Mouse (Mus musculus): ENCODE measurements around the gene Itga7. TPM values are rescaled to one million over a fixed set of nuclear protein-coding genes. Genes with fewer than 3 reads are reported as not detected.

Gene Itga7
- polyA plus RNA-seq, 1 experiment = 14.5 TPM

- no peak for TF ChIP-seq POLR2A (IDR thresholded peaks at IDR 0.05; ENCODE audit: control insufficient read depth, extremely low read depth, insufficient read depth, low read length, poor library complexity)
- no peak for TF ChIP-seq CTCF (IDR thresholded peaks at IDR 0.05; ENCODE audit: borderline replicate concordance, control insufficient read depth, extremely low read depth, insufficient read depth, low read length, poor library complexity)
- DNase-seq = no peak
- no peak overlapping the region for H3K4me3 ChIP-seq (ENCODE audit: control insufficient read depth, insufficient read depth, low read length)
- H3K27me3 ChIP-seq (ENCODE audit: control insufficient read depth, insufficient read depth, low read length) = peaks cover 18% of the 10 kb centered on the region
- 83% methylated on average over 7 of the region's 7 CpGs for WGBS
- H3K36me3 ChIP-seq (ENCODE audit: control insufficient read depth, insufficient read depth, low read length) = no peaks in the 10 kb centered on the region
- peaks cover 6% of the 10 kb centered on the region for H3K4me1 ChIP-seq (replicated peaks; ENCODE audit: control insufficient read depth, insufficient read depth, low read length)
- H3K27ac ChIP-seq (ENCODE audit: control insufficient read depth, insufficient read depth, low read length) = no peak overlapping the region
Measured at GRCm38 (mm10) chr10:128929638-128930378, 3.8 kb upstream of the Itga7 start.

- TF ChIP-seq CTCF (IDR thresholded peaks at IDR 0.05; ENCODE audit: borderline replicate concordance, control insufficient read depth, extremely low read depth, insufficient read depth, low read length, poor library complexity) (no peak), POLR2A (IDR thresholded peaks at IDR 0.05; ENCODE audit: control insufficient read depth, extremely low read depth, insufficient read depth, low read length, poor library complexity) (no peak)
- no peaks in the 10 kb centered on the region for H3K36me3 ChIP-seq (ENCODE audit: control insufficient read depth, insufficient read depth, low read length)
- no peak overlapping the region for H3K4me3 ChIP-seq (ENCODE audit: control insufficient read depth, insufficient read depth, low read length)
- no peak for DNase-seq
- peaks cover 18% of the 10 kb centered on the region for H3K27me3 ChIP-seq (ENCODE audit: control insufficient read depth, insufficient read depth, low read length)
- peaks cover 6% of the 10 kb centered on the region for H3K4me1 ChIP-seq (replicated peaks; ENCODE audit: control insufficient read depth, insufficient read depth, low read length)
- 59% methylated on average over 2 of the region's 2 CpGs for WGBS
- H3K27ac ChIP-seq (ENCODE audit: control insufficient read depth, insufficient read depth, low read length) = no peak overlapping the region
Measured at GRCm38 (mm10) chr10:128931441-128931840, 2.2 kb upstream of the Itga7 start.

GRCm38 (mm10) chr10:128933976-128934721 lies 531 bp downstream of the Itga7 start:
- TF ChIP-seq POLR2A (IDR thresholded peaks at IDR 0.05; ENCODE audit: control insufficient read depth, extremely low read depth, insufficient read depth, low read length, poor library complexity) (no peak), CTCF (IDR thresholded peaks at IDR 0.05; ENCODE audit: borderline replicate concordance, control insufficient read depth, extremely low read depth, insufficient read depth, low read length, poor library complexity) (no peak)
- peaks cover 18% of the 10 kb centered on the region for H3K27me3 ChIP-seq (ENCODE audit: control insufficient read depth, insufficient read depth, low read length)
- WGBS = 11% methylated on average over 21 of the region's 21 CpGs
- H3K4me3 ChIP-seq (ENCODE audit: control insufficient read depth, insufficient read depth, low read length) = no peak overlapping the region
- H3K4me1 ChIP-seq (replicated peaks; ENCODE audit: control insufficient read depth, insufficient read depth, low read length) = peaks cover 6% of the 10 kb centered on the region
- no peaks in the 10 kb centered on the region for H3K36me3 ChIP-seq (ENCODE audit: control insufficient read depth, insufficient read depth, low read length)
- H3K27ac ChIP-seq (ENCODE audit: control insufficient read depth, insufficient read depth, low read length) = no peak overlapping the region
- DNase-seq = no peak

- no peak overlapping the region for H3K4me3 ChIP-seq (ENCODE audit: control insufficient read depth, insufficient read depth, low read length)
- H3K27me3 ChIP-seq (ENCODE audit: control insufficient read depth, insufficient read depth, low read length) = peaks cover 18% of the 10 kb centered on the region
- no peaks in the 10 kb centered on the region for H3K36me3 ChIP-seq (ENCODE audit: control insufficient read depth, insufficient read depth, low read length)
- H3K4me1 ChIP-seq (replicated peaks; ENCODE audit: control insufficient read depth, insufficient read depth, low read length) = peaks cover 6% of the 10 kb centered on the region
- no peak for DNase-seq
- 83% methylated on average over 7 of the region's 7 CpGs for WGBS
- TF ChIP-seq CTCF (IDR thresholded peaks at IDR 0.05; ENCODE audit: borderline replicate concordance, control insufficient read depth, extremely low read depth, insufficient read depth, low read length, poor library complexity) = no peak
- no peak for TF ChIP-seq POLR2A (IDR thresholded peaks at IDR 0.05; ENCODE audit: control insufficient read depth, extremely low read depth, insufficient read depth, low read length, poor library complexity)
- no peak overlapping the region for H3K27ac ChIP-seq (ENCODE audit: control insufficient read depth, insufficient read depth, low read length)
Measured at GRCm38 (mm10) chr10:128934997-128935787, 1.6 kb downstream of the Itga7 start.

- Histone ChIP-seq H3K27ac (ENCODE audit: control insufficient read depth, insufficient read depth, low read length) (no peak overlapping the region), H3K27me3 (ENCODE audit: control insufficient read depth, insufficient read depth, low read length) (peaks cover 18% of the 10 kb centered on the region)
- 88% methylated on average over 8 of the region's 8 CpGs for WGBS
Measured at GRCm38 (mm10) chr10:128935826-128936440, 2.3 kb downstream of the Itga7 start.

More at GRCm38 (mm10) chr10:128935826-128936440, 2.3 kb downstream of the Itga7 start:
- no peak overlapping the region for H3K4me3 ChIP-seq (ENCODE audit: control insufficient read depth, insufficient read depth, low read length)
- H3K36me3 ChIP-seq (ENCODE audit: control insufficient read depth, insufficient read depth, low read length) = no peaks in the 10 kb centered on the region
- peaks cover 6% of the 10 kb centered on the region for H3K4me1 ChIP-seq (replicated peaks; ENCODE audit: control insufficient read depth, insufficient read depth, low read length)
- TF ChIP-seq CTCF (IDR thresholded peaks at IDR 0.05; ENCODE audit: borderline replicate concordance, control insufficient read depth, extremely low read depth, insufficient read depth, low read length, poor library complexity) = no peak
- no peak for TF ChIP-seq POLR2A (IDR thresholded peaks at IDR 0.05; ENCODE audit: control insufficient read depth, extremely low read depth, insufficient read depth, low read length, poor library complexity)
- no peak for DNase-seq
